Mouse (Mus musculus): ENCODE data around the gene Ttc3.

The Ttc3 gene

DNA sequence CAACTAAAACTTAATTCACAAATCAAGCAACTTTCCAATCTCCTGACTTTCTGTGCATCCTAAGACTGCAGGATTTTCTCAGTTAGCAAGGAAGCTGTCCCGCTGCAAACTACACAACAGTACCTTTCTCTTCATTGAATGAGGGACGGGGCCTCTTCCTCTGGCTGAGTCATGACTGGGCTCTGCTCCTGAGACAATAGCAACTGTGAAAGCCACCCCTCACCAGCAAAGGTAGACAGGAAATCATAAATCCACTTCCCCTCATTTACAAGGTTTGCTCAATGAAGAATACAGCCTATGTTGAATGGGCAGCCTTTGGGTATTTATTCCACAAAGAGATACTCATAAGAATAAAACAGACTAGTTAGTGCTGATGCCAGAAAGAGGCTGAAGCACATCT lies 139.6 kb downstream of the Ttc3 start:
- no peak for DNase-seq

DNA sequence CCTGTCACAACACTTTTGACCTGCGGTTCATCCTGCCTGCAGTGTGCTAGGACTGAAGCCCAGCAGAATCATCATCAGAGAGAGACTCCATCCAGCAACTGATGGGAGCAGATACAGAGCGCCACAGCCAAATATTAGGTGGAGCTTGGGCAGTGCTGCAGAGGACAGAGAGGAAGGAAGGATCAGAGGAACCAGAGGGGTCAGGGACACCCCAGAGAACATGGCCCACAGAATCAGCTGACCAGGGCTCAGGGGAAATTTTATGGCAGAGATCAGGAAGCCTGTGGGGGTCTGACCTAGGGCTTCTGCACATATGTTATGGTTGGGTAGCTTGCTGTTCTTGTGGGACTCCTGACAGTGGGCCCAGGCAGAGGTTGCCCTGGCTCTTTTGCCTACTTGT lies 147.2 kb downstream of the Ttc3 start:
- DNase-seq = no peak
